In the genomic region with DNA sequence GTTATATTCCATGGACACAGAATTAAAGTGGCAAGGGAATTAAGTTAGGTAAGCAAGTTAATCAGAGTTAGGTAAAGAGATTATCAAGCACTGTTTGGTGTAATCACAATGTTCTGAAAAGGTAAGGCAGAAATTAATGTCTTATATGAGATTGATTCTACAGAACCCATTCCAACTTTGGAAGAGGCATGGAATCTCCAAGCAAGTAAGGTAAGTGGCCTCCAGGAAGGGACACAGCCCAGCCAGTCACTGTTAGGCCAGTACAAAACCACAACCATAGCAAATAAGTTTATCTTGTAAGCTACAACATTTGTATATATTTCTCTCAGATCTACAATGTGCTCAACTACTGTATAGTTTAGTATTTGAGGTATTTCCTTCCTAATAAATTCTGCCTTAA, we compare ENCODE assay signal across 35 mouse cellular contexts.
"Had no signal": no experiment of that assay in that cellular context is flagged by ENCODE, and none has a peak within 500 bp of the region (broad histone marks: within the 10 kb centered on the region; RNA-seq: fewer than 3 reads in every experiment).

No protein-coding gene starts in this region.

- DNase-seq: heart, postnatal 10 days; heart, postnatal 14 days; heart, postnatal 36 days; heart, postnatal 4 days; kidney, adult 11 months; kidney, adult 18-20 months; kidney, adult 2 months; kidney, adult 8-10 months; kidney, adult 9 months; kidney, postnatal 10 days; kidney, postnatal 14 days; kidney, postnatal 25 days; kidney, postnatal 36 days; kidney, postnatal 4 days; layer of hippocampus, adult 9-11 months; layer of hippocampus, postnatal 36 days had no signal

- H3K4me3 ChIP-seq: heart, embryonic 10.5 days; heart, embryonic 12.5 days; heart, embryonic 13.5 days; heart, embryonic 15.5 days; hindbrain, embryonic 10.5 days; hindbrain, embryonic 12.5 days; hindbrain, embryonic 13.5 days; hindbrain, embryonic 15.5 days; intestine, embryonic 15.5 days; kidney, embryonic 15.5 days; layer of hippocampus, adult 2 months had no signal

- H3K27me3 ChIP-seq: heart, embryonic 12.5 days; heart, embryonic 13.5 days; heart, embryonic 15.5 days; hindbrain, embryonic 12.5 days; hindbrain, embryonic 13.5 days; hindbrain, embryonic 15.5 days; intestine, embryonic 15.5 days; kidney, embryonic 15.5 days had no signal

- H3K4me1 ChIP-seq: heart, embryonic 10.5 days; heart, embryonic 12.5 days; heart, embryonic 13.5 days; heart, embryonic 15.5 days; hindbrain, embryonic 10.5 days; hindbrain, embryonic 12.5 days; hindbrain, embryonic 13.5 days; hindbrain, embryonic 15.5 days; intestine, embryonic 15.5 days; kidney, embryonic 15.5 days had no signal

- H3K27ac ChIP-seq: heart, embryonic 10.5 days; heart, embryonic 13.5 days; heart, embryonic 15.5 days; hindbrain, embryonic 10.5 days; hindbrain, embryonic 12.5 days; hindbrain, embryonic 13.5 days; hindbrain, embryonic 14.5 days; hindbrain, embryonic 15.5 days; hindbrain, postnatal 0 days; intestine, embryonic 15.5 days; kidney, embryonic 15.5 days; kidney, postnatal 0 days; layer of hippocampus, adult 2 months had no signal

- ATAC-seq: hindbrain, embryonic 16.5 days; hindbrain, postnatal 0 days; inflammation-experienced regulatory T-cells, adult 6 months; intestine, embryonic 15.5 days; intestine, embryonic 16.5 days; intestine, postnatal 0 days had no signal

- H3K4me2 ChIP-seq: heart, embryonic 11.5 days; heart, embryonic 12.5 days; heart, embryonic 13.5 days; heart, embryonic 15.5 days; hindbrain, embryonic 12.5 days; hindbrain, embryonic 13.5 days; hindbrain, embryonic 14.5 days; hindbrain, embryonic 15.5 days; intestine, embryonic 15.5 days; kidney, embryonic 15.5 days had no signal

- H3K36me3 ChIP-seq: heart, embryonic 10.5 days; heart, embryonic 12.5 days; heart, embryonic 13.5 days; heart, embryonic 15.5 days; hindbrain, embryonic 10.5 days; hindbrain, embryonic 12.5 days; hindbrain, embryonic 13.5 days; hindbrain, embryonic 15.5 days; intestine, embryonic 15.5 days; kidney, embryonic 15.5 days had no signal

- H3K9me3 ChIP-seq: heart, embryonic 10.5 days; heart, embryonic 15.5 days; hindbrain, embryonic 12.5 days; hindbrain, embryonic 15.5 days; intestine, embryonic 15.5 days; kidney, embryonic 15.5 days had no signal

- H3K9ac ChIP-seq: heart, embryonic 12.5 days; heart, embryonic 13.5 days; heart, embryonic 15.5 days; hindbrain, embryonic 12.5 days; hindbrain, embryonic 13.5 days; hindbrain, embryonic 14.5 days; hindbrain, embryonic 15.5 days; intestine, embryonic 15.5 days; kidney, embryonic 15.5 days had no signal
